Mouse (Mus musculus) intestine, embryonic 16.5 days (tissue): ENCODE data around the gene Tmem158. TPM values are rescaled to one million over a fixed set of nuclear protein-coding genes. Genes with fewer than 3 reads are reported as not detected.

Source experiments
- ATAC-seq: fragments of 200-750 bp; cut with Nextera tagmentation; 2 replicates; pipeline ENCODE4 v1.8.0; 2017; ENCODE audit warnings: moderate TSS enrichment, moderate library complexity
- H3K27ac ChIP-seq: fragments of 300-500 bp; sonication (generic); 2 replicates; pipeline ENCODE4 v1.5.1; 2014; ENCODE audit warnings: mild to moderate bottlenecking, low read length
- H3K27me3 ChIP-seq: fragments of 300-500 bp; sonication (generic); replicated peaks from 2 replicates; pipeline ENCODE4 v1.6.1; 2014; ENCODE audit warnings: low read length, control low read depth, mixed read lengths; ENCODE audit not compliant: control insufficient read depth, insufficient read depth
- H3K36me3 ChIP-seq: fragments of 300-500 bp; sonication (generic); 2 replicates; pipeline ENCODE4 v1.6.1; 2014; ENCODE audit warnings: low read length, control low read depth; ENCODE audit not compliant: control insufficient read depth, insufficient read depth
- H3K4me1 ChIP-seq: fragments of 300-500 bp; sonication (generic); 2 replicates; pipeline ENCODE4 v1.6.1; 2014; ENCODE audit warnings: low read length, control low read depth, mixed read lengths; ENCODE audit not compliant: control insufficient read depth, insufficient read depth
- H3K4me2 ChIP-seq: fragments of 300-500 bp; sonication (generic); 2 replicates; pipeline ENCODE4 v1.6.1; 2014; ENCODE audit warnings: low read depth, low read length, control low read depth
- H3K4me3 ChIP-seq: fragments of 300-500 bp; sonication (generic); 2 replicates; pipeline ENCODE4 v1.5.1; 2014; ENCODE audit warnings: mild to moderate bottlenecking, low read length
- H3K9ac ChIP-seq: fragments of 300-500 bp; sonication (generic); 2 replicates; pipeline ENCODE4 v1.6.1; 2014; ENCODE audit warnings: low read depth, low read length
- H3K9me3 ChIP-seq: fragments of 300-500 bp; sonication (generic); 2 replicates; pipeline ENCODE4 v1.6.1; 2016; ENCODE audit warnings: low read length, control low read depth; ENCODE audit not compliant: control insufficient read depth
- WGBS: fragments of 180-500 bp; shearing (Covaris S2); extraction: QIAGEN DNeasy Blood & Tissue Kit; methylation state at CpG from one replicate; pipeline ENCODE4 v1.1.7; 2014; 5-methylcytosine and 5-hydroxymethylcytosine counted together
- polyA plus RNA-seq: library from polyadenylated mRNA; unstranded; fragments of >200 nt; fragmentation: Nextera tagmentation; extraction: Ambion mirVana; gene quantifications from 2 replicates; pipeline ENCODE4 v1.2.1, GENCODE M21; 2015

Tmem158 gene
- polyA plus RNA-seq, 1 experiment from 2014 or later, result 1.7 TPM

- Histone ChIP-seq H3K4me3 (no peak overlapping the region), H3K36me3 (no peaks in the 10 kb centered on the region), H3K4me1 (no peaks in the 10 kb centered on the region), H3K27ac (no peak overlapping the region), H3K9me3 (no peaks in the 10 kb centered on the region), H3K27me3 (no peaks in the 10 kb centered on the region), H3K4me2 (no peak overlapping the region), H3K9ac (no peak overlapping the region)
- WGBS, result 61% methylated on average over 3 of the region's 3 CpGs
- peak; percentile 84 for ATAC-seq
Observed at GRCm38 (mm10) chr9:123288378-123288777, 27.8 kb upstream of the Tmem158 start.

- Histone ChIP-seq H3K36me3 (no peaks in the 10 kb centered on the region), H3K4me3 (no peak overlapping the region), H3K4me2 (no peak overlapping the region), H3K9ac (no peak overlapping the region), H3K4me1 (no peaks in the 10 kb centered on the region), H3K9me3 (no peaks in the 10 kb centered on the region), H3K27ac (no peak overlapping the region), H3K27me3 (no peaks in the 10 kb centered on the region)
- no peak for ATAC-seq
- WGBS, result 25% methylated on average over 4 of the region's 4 CpGs
Observed at GRCm38 (mm10) chr9:123285623-123286022, 25.1 kb upstream of the Tmem158 start.

GRCm38 (mm10) chr9:123280775-123281174 is 20.2 kb upstream of the Tmem158 start:
- Histone ChIP-seq H3K27me3 (no peaks in the 10 kb centered on the region), H3K9ac (no peak overlapping the region), H3K27ac (no peak overlapping the region), H3K4me2 (no peak overlapping the region), H3K4me1 (no peaks in the 10 kb centered on the region), H3K36me3 (no peaks in the 10 kb centered on the region), H3K4me3 (no peak overlapping the region), H3K9me3 (no peaks in the 10 kb centered on the region)
- no peak for ATAC-seq

- Histone ChIP-seq H3K4me1 (no peaks in the 10 kb centered on the region), H3K36me3 (no peaks in the 10 kb centered on the region), H3K27me3 (no peaks in the 10 kb centered on the region), H3K27ac (no peak overlapping the region), H3K9me3 (no peaks in the 10 kb centered on the region), H3K9ac (no peak overlapping the region), H3K4me3 (no peak overlapping the region), H3K4me2 (no peak overlapping the region)
- WGBS, result 90% methylated on average over 2 of the region's 2 CpGs
- no peak for ATAC-seq
Observed at GRCm38 (mm10) chr9:123278003-123278402, 17.4 kb upstream of the Tmem158 start.

GRCm38 (mm10) chr9:123275373-123275772 is 14.8 kb upstream of the Tmem158 start:
- H3K9ac ChIP-seq, result no peak overlapping the region
- no peak overlapping the region for H3K4me2 ChIP-seq
- H3K4me3 ChIP-seq, result no peak overlapping the region
- no peak overlapping the region for H3K27ac ChIP-seq
- no peak for ATAC-seq
- 87% methylated on average over 2 of the region's 2 CpGs for WGBS
- no peaks in the 10 kb centered on the region for H3K27me3 ChIP-seq
- H3K36me3 ChIP-seq, result no peaks in the 10 kb centered on the region
- no peaks in the 10 kb centered on the region for H3K4me1 ChIP-seq
- no peaks in the 10 kb centered on the region for H3K9me3 ChIP-seq

- H3K4me1 ChIP-seq, result no peaks in the 10 kb centered on the region
- no peaks in the 10 kb centered on the region for H3K27me3 ChIP-seq
- H3K4me2 ChIP-seq, result no peak overlapping the region
- H3K9ac ChIP-seq, result no peak overlapping the region
- WGBS, result 62% methylated on average over 5 of the region's 5 CpGs
- no peak overlapping the region for H3K27ac ChIP-seq
- no peaks in the 10 kb centered on the region for H3K36me3 ChIP-seq
- H3K9me3 ChIP-seq, result no peaks in the 10 kb centered on the region
- no peak for ATAC-seq
- H3K4me3 ChIP-seq, result no peak overlapping the region
Observed at GRCm38 (mm10) chr9:123274674-123275073, 14.1 kb upstream of the Tmem158 start.

- Histone ChIP-seq H3K9me3 (no peaks in the 10 kb centered on the region), H3K9ac (no peak overlapping the region), H3K4me2 (no peak overlapping the region), H3K36me3 (no peaks in the 10 kb centered on the region), H3K27me3 (no peaks in the 10 kb centered on the region), H3K4me1 (no peaks in the 10 kb centered on the region), H3K4me3 (no peak overlapping the region), H3K27ac (no peak overlapping the region)
- no peak for ATAC-seq
- 51% methylated on average over 2 of the region's 2 CpGs for WGBS
Observed at GRCm38 (mm10) chr9:123273876-123274275, 13.3 kb upstream of the Tmem158 start.

GRCm38 (mm10) chr9:123271552-123271951 is 11.0 kb upstream of the Tmem158 start:
- no peaks in the 10 kb centered on the region for H3K36me3 ChIP-seq
- 69% methylated on average over 4 of the region's 4 CpGs for WGBS
- no peak overlapping the region for H3K4me2 ChIP-seq
- no peak for ATAC-seq
- no peak overlapping the region for H3K4me3 ChIP-seq
- no peaks in the 10 kb centered on the region for H3K27me3 ChIP-seq
- H3K9ac ChIP-seq, result no peak overlapping the region
- H3K27ac ChIP-seq, result no peak overlapping the region
- no peaks in the 10 kb centered on the region for H3K4me1 ChIP-seq
- no peaks in the 10 kb centered on the region for H3K9me3 ChIP-seq

GRCm38 (mm10) chr9:123269906-123270558 is 9.5 kb upstream of the Tmem158 start:
- no peak overlapping the region for H3K4me3 ChIP-seq
- WGBS, result 92% methylated on average over 2 of the region's 2 CpGs
- H3K4me2 ChIP-seq, result no peak overlapping the region
- H3K27me3 ChIP-seq, result no peaks in the 10 kb centered on the region
- no peaks in the 10 kb centered on the region for H3K9me3 ChIP-seq
- ATAC-seq, result no peak
- H3K9ac ChIP-seq, result no peak overlapping the region
- H3K36me3 ChIP-seq, result no peaks in the 10 kb centered on the region
- no peaks in the 10 kb centered on the region for H3K4me1 ChIP-seq
- no peak overlapping the region for H3K27ac ChIP-seq
